Mouse (Mus musculus) hindbrain, postnatal 0 days (tissue): ENCODE data around the gene Rgs3. TPM values are rescaled to one million over a fixed set of nuclear protein-coding genes. Genes with fewer than 3 reads are reported as not detected.

Experiments used
- ATAC-seq: fragments of 200-750 bp; cut with Nextera tagmentation; 2 replicates; pipeline ENCODE4 v1.8.0; 2017; ENCODE audit warnings: mild to moderate bottlenecking, moderate TSS enrichment, moderate library complexity
- DNase-seq: peaks from one replicate; pipeline ENCODE4 v3.0.0-alpha.2; 2015; ENCODE audit warnings: low spot score
- H3K27ac ChIP-seq: fragments of 300-500 bp; sonication (generic); 2 replicates; pipeline ENCODE4 v1.5.1; 2014; ENCODE audit warnings: mild to moderate bottlenecking
- H3K27me3 ChIP-seq: fragments of 300-500 bp; sonication (generic); 2 replicates; pipeline ENCODE4 v1.6.1; 2014; ENCODE audit warnings: low read length, mixed read lengths; ENCODE audit not compliant: insufficient read depth
- H3K36me3 ChIP-seq: fragments of 300-500 bp; sonication (generic); 2 replicates; pipeline ENCODE4 v1.6.1; 2014; ENCODE audit warnings: low read length, mixed read lengths; ENCODE audit not compliant: insufficient read depth
- H3K4me1 ChIP-seq: fragments of 300-500 bp; sonication (generic); 2 replicates; pipeline ENCODE4 v1.6.1; 2014; ENCODE audit warnings: antibody characterized with exemption, low read length, mixed read lengths; ENCODE audit not compliant: insufficient read depth
- H3K4me2 ChIP-seq: fragments of 300-500 bp; sonication (generic); 2 replicates; pipeline ENCODE4 v1.6.1; 2014; ENCODE audit warnings: low read depth, mild to moderate bottlenecking, low read length, moderate library complexity, mixed read lengths
- H3K4me3 ChIP-seq: fragments of 300-500 bp; sonication (generic); 2 replicates; pipeline ENCODE4 v1.5.1; 2014; ENCODE audit warnings: low read length
- H3K9ac ChIP-seq: fragments of 300-500 bp; sonication (generic); replicated peaks from 2 replicates; pipeline ENCODE4 v1.6.1; 2014; ENCODE audit warnings: mild to moderate bottlenecking, low read length, moderate library complexity, mixed read lengths
- H3K9me3 ChIP-seq: fragments of 300-500 bp; sonication (generic); 2 replicates; pipeline ENCODE4 v1.6.1; 2016; ENCODE audit warnings: low read length, mixed read lengths
- CTCF ChIP-seq: IDR thresholded peaks from 2 replicates; pipeline ENCODE4 v1.5.1; 2016; ENCODE audit warnings: antibody characterized with exemption, control low read depth, low read depth
- WGBS: fragments of 180-500 bp; shearing (Covaris S2); extraction: QIAGEN DNeasy Blood & Tissue Kit; methylation state at CpG from one replicate; pipeline ENCODE4 v1.1.7; 2014; 5-methylcytosine and 5-hydroxymethylcytosine counted together
- polyA plus RNA-seq: library from polyadenylated mRNA; unstranded; fragments of >200 nt; fragmentation: Nextera tagmentation; extraction: Ambion mirVana; gene quantifications from 2 replicates; pipeline ENCODE4 v1.2.1, GENCODE M21; 2015
- total RNA-seq: library from RNA; depleted of rRNA; stranded (reverse); fragments of >200 nt; gene quantifications from 2 replicates; pipeline ENCODE4 v1.2.3, GENCODE M21; 2014

Gene Rgs3
- total and polyA plus RNA-seq, 2 experiments from 2014 or later, result 44.6 to 71.9 TPM

GRCm38 (mm10) chr4:62683148-62683547 is 123.5 kb downstream of the Rgs3 start:
- Histone ChIP-seq H3K36me3 (no peaks in the 10 kb centered on the region), H3K27ac (no peak overlapping the region), H3K9ac (no peak overlapping the region), H3K4me2 (no peak overlapping the region), H3K4me3 (no peak overlapping the region), H3K9me3 (no peaks in the 10 kb centered on the region), H3K4me1 (0 out of 2 replicates have a peak, but pooled peaks cover 9% of the 10 kb centered on the region), H3K27me3 (no peaks in the 10 kb centered on the region)
- 80% methylated on average over 6 of the region's 6 CpGs for WGBS
- DNase-seq (peak; percentile 32), ATAC-seq (no peak)
- no peak for TF ChIP-seq CTCF

- H3K27ac ChIP-seq, result no peak overlapping the region
- 83% methylated on average over 3 of the region's 3 CpGs for WGBS
- no peak for TF ChIP-seq CTCF
- no peak for ATAC-seq
- no peak for DNase-seq
- H3K36me3 ChIP-seq, result no peaks in the 10 kb centered on the region
- H3K9ac ChIP-seq, result no peak overlapping the region
- H3K27me3 ChIP-seq, result no peaks in the 10 kb centered on the region
- H3K9me3 ChIP-seq, result no peaks in the 10 kb centered on the region
- H3K4me1 ChIP-seq, result 0 out of 2 replicates have a peak, but pooled peaks cover 3% of the 10 kb centered on the region
- H3K4me3 ChIP-seq, result no peak overlapping the region
- no peak overlapping the region for H3K4me2 ChIP-seq
Observed at GRCm38 (mm10) chr4:62684351-62684750, 124.7 kb downstream of the Rgs3 start.

DNA sequence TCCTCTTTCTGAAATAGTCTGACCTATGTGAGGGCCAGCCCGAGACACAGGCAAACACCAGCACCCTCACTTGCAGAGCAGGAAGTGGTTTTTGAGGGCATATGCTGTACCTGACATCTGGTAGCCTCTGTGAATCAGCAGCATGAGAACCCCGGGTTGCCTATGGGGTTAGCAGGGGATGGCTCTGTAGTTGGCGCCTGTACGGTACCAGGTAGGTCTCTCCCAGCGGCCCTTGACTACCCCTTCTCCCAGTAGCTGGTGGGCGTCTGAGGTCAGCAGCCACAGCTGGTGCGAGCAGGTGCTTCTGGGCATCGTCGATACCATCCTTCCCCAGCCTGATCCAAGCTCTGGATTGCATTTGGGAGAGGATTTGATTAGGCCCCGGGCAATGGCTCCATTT is 125.6 kb downstream of the Rgs3 start:
- Histone ChIP-seq H3K4me1 (0 out of 2 replicates have a peak, but pooled peaks cover 3% of the 10 kb centered on the region), H3K36me3 (no peaks in the 10 kb centered on the region), H3K27ac (no peak overlapping the region), H3K27me3 (no peaks in the 10 kb centered on the region), H3K4me2 (no peak overlapping the region), H3K9ac (no peak overlapping the region), H3K9me3 (no peaks in the 10 kb centered on the region), H3K4me3 (no peak overlapping the region)
- WGBS, result 68% methylated on average over 10 of the region's 10 CpGs
- TF ChIP-seq CTCF, result no peak
- no peak for DNase-seq
- ATAC-seq, result no peak

GRCm38 (mm10) chr4:62686769-62687168 is 127.1 kb downstream of the Rgs3 start:
- Histone ChIP-seq H3K9ac (no peak overlapping the region), H3K27ac (no peak overlapping the region), H3K4me1 (0 out of 2 replicates have a peak, but pooled peaks cover 3% of the 10 kb centered on the region), H3K4me3 (no peak overlapping the region), H3K9me3 (no peaks in the 10 kb centered on the region), H3K4me2 (no peak overlapping the region), H3K27me3 (no peaks in the 10 kb centered on the region), H3K36me3 (no peaks in the 10 kb centered on the region)
- no peak for TF ChIP-seq CTCF
- no peak for DNase-seq
- 48% methylated on average over 1 of the region's 1 CpGs for WGBS
- no peak for ATAC-seq

DNA sequence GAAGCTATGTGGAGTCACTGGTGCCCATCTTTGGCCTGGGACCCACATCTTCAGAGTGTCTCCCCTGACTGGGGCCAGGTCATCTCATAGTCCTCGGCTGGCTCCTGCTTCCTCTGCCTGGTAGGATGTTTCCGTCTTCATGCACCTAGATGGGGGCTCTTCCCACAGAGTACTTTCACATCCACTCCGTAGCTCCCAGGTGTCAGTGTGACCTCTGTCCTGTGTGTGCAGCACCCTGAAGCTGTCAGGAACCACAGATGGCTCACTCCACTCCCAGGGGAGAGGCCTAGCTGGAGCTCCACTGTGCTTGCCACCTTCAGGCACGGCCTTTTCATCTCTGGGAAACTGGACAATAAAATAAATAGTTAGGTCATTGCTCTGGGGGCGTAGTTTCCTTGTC is 128.5 kb downstream of the Rgs3 start:
- H3K9ac ChIP-seq, result no peak overlapping the region
- H3K4me3 ChIP-seq, result no peak overlapping the region
- H3K4me1 ChIP-seq, result no peaks in the 10 kb centered on the region
- no peaks in the 10 kb centered on the region for H3K9me3 ChIP-seq
- no peak overlapping the region for H3K27ac ChIP-seq
- H3K27me3 ChIP-seq, result no peaks in the 10 kb centered on the region
- no peak overlapping the region for H3K4me2 ChIP-seq
- ATAC-seq, result no peak
- TF ChIP-seq CTCF, result no peak
- no peaks in the 10 kb centered on the region for H3K36me3 ChIP-seq
- DNase-seq, result no peak
- 87% methylated on average over 5 of the region's 5 CpGs for WGBS

DNA sequence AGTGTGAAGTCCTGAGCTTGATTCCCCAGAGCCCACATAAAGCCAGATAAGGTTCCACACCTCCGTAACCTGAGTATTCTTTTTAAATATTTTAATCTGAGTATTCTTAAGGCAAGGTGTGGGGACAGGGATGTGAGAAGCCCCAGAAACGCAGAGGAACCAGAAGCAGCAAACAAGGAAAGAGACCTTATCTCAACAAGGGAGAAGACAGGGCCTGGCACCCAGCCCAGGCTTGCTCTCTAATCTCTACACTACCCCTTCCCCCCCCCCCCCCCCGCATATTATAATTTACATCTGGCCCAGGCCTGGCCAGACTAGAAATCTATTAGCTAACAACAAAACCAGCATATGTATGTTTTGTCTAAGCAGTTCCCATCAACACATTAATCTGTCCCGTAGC is 131.3 kb downstream of the Rgs3 start:
- Histone ChIP-seq H3K4me3 (no peak overlapping the region), H3K27ac (no peak overlapping the region), H3K4me1 (peaks cover 5% of the 10 kb centered on the region; the same call in 1 of the 2 replicates), H3K9ac (no peak overlapping the region), H3K4me2 (no peak overlapping the region), H3K36me3 (no peaks in the 10 kb centered on the region), H3K27me3 (no peaks in the 10 kb centered on the region), H3K9me3 (no peaks in the 10 kb centered on the region)
- DNase-seq, result no peak
- 80% methylated on average over 3 of the region's 4 CpGs for WGBS
- ATAC-seq, result no peak
- TF ChIP-seq CTCF, result no peak

- Histone ChIP-seq H3K27ac (no peak overlapping the region), H3K9me3 (no peaks in the 10 kb centered on the region), H3K9ac (no peak overlapping the region), H3K27me3 (no peaks in the 10 kb centered on the region), H3K4me3 (no peak overlapping the region), H3K36me3 (no peaks in the 10 kb centered on the region), H3K4me2 (no peak overlapping the region), H3K4me1 (peaks cover 9% of the 10 kb centered on the region; the same call in 1 of the 2 replicates)
- DNase-seq (no peak), ATAC-seq (no peak)
- 53% methylated on average over 1 of the region's 1 CpGs for WGBS
- no peak for TF ChIP-seq CTCF
Observed at GRCm38 (mm10) chr4:62691625-62692024, 132.0 kb downstream of the Rgs3 start.
